Mouse (Mus musculus) spleen, postnatal 36 days (tissue): ENCODE data around the gene Olfr644.

Source experiments
- DNase-seq, 2 experiments: peaks; one replicate each; pipeline ENCODE4 v3.0.0; 2022; ENCODE audit warnings: low spot score in 2 of 2, mixed read lengths in 1 of 2

Gene Olfr644

DNA sequence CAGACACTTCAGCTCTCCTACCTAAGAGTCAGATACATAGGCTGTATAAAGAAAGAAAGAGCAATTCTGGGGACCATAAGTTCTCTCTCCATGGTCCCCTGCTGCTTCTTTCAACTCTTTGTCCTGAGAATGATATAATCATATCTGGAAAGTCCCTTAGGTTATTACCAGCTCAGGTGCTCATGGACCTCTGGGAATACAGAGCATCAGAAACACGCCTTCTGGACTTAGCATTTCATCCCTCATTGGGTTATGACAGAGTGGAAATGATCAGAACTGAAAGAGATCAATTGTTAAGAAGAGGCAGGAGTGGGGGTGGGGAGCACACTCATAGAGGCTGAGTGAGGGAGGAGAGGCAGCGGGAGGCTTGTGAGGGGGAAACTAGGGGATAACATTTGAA, at the start of gene Olfr644:
Gene Olfr644 (minus strand): TSS at position 101 of the 400 bp plus-strand sequence.
- no peak for DNase-seq

DNA sequence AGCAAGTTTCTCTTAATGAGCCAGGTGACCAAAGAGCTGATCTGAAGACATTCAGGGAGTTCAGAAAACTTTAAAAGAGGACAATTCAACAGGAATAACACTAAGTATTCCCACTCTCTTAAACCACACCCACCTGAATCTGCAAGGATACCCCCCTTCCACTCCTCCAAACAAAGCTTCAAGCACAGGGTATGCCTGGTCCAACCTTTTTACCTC, 33.0 kb upstream of the Olfr644 start, which contains the start of gene Olfr646:
Gene Olfr646 (plus strand): TSS at position 117 of the 216 bp plus-strand sequence.
- DNase-seq: no peak

DNA sequence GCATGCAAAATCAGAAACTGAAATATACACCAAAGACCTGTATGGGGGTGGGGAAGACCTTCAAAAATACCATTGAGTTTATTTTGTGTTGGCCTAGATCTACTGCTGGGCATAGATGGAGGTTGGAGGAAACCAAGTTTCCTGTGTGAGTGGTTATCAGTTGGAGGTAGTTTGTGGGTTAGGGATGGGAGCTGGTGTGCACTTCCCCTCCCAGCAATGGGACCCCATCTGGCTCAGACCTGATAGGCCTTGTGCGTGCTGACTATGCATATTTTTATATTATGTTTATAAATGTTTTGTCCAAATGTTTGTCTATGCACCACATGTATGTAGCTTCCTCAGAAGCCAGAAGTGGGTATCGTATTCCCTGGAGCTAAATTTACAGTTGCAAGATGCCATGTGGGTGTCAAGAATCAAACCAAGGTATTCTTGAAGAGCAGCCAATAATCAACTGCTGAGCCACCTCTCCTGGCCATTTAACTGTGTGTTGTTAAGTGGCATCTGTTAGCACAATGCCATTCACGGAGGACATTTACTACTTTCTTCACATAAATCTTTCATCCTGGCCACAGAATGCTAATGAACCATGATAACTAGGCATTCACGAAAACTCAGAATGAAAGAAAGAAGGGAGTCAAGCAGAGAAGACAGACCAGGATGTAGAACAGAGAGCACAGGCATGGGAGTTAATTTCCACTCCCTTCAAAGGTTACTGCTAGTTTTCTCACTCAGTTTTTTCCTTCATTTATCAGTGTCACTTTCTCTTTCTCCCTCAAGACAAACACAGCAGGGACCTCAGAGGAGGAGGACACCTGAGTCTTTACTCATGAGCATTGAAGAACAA, 32.5 kb upstream of the Olfr644 start:
- DNase-seq: no peak

DNA sequence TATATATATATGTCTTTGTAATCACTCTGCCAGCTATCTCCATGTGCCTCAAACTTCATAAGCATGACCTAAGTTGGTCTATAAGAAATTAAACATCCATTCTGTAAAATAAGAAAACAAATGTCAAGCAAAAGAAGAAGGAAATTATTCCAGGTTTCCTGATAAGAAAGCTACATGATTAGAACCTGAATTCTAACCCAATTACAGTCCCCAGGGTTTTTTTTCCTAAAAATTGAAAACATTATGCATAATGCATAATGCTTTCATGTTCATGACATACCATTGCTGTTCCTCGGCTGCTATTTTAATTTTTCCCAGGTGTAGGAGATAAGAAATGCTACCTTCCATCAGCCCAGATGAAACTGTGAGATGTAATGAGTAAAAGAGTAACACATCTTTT, 13.7 kb upstream of the Olfr644 start, which contains the start of gene Olfr645:
Gene Olfr645 (minus strand): TSS at position 101 of the 400 bp plus-strand sequence.
- DNase-seq: no peak

DNA sequence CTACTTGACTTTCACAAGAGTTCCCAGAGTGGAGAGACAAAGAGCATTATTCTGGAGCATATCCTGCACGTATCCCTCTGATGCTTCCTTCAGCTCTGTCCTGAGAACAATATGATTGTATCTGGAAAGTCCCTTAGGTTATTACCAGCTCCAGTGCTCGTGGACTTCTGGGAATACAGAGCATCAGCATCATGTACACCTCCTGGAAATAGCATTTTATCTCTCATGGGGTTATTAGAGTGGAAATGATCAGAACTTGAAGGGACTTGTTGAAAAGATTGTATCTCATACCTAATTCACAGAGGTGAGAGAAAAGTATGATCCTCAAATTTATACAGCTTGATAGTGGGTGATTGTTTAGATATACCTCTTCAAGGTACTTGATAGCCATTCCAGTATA, 10.3 kb downstream of the Olfr644 start, which contains the start of gene 4930516K23Rik:
Gene 4930516K23Rik (minus strand): TSS at position 101 of the 400 bp plus-strand sequence.
- DNase-seq: no peak

DNA sequence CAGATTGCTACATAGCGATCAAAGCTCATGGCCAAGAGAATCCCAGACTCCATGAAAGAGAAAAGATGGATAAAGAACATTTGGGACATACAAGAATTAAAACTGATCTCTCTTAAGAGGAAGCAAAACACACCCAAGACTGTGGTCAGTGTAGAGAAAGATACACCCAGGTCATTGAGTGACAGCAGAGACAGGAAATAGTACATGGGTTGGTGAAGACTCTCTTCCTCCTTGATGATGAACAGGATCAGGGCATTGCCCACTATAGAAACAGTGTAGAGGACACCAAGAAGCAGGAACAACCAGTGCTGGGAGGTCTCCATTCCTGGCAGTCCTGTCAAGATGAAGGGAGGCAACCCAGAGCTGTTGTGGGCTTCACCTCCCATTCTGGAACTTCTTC, 12.5 kb downstream of the Olfr644 start:
- no peak for DNase-seq

DNA sequence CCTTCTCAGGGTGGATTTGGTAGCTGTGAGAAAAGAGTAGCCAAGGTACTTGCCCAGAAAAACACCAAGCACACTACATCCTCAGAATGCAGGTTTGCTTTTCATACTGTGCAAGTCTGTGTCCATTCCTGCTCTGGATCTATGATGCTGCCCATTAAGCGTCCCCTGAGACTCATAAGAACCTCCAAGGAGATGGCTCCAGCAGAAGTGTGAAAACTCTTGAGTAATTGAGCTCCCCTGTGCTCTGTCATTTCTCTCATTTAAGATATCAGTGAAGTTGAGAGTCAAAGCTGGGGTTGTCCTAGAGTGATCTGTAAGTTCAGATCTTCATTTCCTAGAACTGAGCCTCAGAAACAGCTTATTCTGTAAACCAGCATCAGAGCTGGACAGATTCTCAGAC, 19.1 kb downstream of the Olfr644 start, which contains the start of gene Olfr642:
Gene Olfr642 (minus strand): TSS at position 101 of the 400 bp plus-strand sequence.
- DNase-seq: no peak

DNA sequence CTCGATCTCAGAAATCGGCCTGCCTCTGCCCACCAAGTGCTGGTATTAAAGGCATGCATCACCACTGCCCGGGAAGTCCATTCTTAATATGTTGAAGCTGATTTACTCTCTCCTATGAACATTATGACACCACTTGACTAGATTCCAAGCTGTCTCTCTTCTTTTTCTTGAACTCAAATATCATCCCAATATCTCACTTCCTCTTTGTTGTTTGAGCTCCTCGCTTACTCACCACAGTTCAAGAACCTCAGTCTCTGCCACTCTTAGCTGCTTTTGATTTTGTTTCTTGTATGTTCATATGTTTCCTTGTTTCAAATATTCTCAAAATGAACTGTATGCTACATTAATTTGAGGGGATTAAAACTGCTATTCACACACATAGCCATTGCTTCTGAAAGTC, 20.9 kb downstream of the Olfr644 start:
- DNase-seq: no peak

DNA sequence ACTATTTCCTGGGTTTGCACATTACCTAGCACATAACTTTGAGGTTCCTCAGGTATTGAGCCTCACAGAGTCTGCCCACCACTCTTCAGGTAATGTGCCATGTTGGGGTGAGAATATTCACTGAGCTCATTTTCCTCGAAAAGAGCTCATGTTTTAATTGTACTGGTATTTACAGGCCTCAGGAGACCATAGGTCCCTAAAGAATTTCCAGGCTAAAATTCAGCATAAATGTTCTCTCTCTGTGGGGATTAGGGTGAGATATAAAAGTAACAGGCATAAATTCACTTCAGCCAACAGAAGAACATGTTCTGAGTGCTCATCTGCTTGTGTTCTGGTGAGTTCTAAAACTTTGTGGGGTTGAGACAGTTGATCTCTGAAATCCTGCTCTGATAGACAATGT, 36.5 kb downstream of the Olfr644 start, which contains the start of gene Olfr641:
Gene Olfr641 (plus strand): TSS at position 301 of the 400 bp plus-strand sequence.
- DNase-seq: no peak

DNA sequence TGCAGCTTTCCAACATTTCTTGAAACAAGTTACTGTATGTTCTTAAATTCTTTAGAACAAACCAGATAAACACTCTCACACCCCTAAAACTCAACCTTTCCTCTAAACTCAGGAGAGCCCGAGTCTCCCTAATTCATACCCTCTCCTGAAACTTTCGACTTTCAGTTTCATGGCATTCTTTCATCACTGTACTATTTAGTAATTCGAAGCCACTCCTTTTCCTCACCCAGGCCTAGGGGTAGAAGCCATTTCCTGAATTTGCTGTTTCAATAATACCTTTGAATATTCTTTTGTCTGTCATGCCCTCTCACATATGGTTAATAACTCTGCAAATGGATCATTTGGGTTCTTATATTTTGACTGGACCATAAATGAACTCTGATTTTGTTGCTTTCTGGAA, 44.7 kb downstream of the Olfr644 start:
- no peak for DNase-seq

DNA sequence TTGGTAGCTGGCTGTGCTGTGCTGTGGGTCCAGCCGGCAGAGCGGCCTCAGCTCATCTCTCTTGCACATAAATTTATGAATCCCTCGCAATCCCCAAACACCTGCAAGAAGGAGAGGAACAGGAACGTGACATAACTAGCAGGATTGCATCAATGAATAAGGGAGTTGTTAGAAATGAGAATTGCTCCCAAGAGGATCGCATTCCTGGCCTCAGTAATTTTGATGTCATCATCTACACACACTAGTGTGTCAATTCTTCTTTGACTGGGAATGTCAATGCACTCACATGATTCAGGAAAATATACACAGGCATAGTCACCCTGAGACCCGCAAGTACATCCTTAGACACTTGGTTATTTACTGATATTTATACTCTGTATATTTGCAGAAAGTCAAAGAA, 46.2 kb downstream of the Olfr644 start, which contains the start of gene Olfr640:
Gene Olfr640 (minus strand): TSS at position 101 of the 400 bp plus-strand sequence.
- no peak for DNase-seq

DNA sequence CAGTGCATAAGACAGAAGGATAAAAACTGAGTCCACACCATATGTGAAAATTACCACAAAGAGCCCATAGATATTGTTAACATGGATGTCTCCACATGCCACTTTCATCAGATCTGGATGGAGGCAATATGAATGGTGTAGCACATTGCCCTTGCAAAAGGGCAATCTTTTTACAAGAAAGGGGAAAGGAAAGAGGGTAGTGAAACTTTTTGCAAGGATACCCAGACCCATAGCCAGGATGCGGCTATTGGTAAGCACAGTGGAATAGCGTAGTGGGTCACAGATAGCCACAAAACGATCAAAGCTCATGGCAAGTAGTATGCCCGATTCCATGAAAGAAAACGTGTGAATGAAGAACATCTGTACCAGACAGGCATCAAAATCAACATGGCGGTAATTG, 50.0 kb downstream of the Olfr644 start:
- DNase-seq: no peak

DNA sequence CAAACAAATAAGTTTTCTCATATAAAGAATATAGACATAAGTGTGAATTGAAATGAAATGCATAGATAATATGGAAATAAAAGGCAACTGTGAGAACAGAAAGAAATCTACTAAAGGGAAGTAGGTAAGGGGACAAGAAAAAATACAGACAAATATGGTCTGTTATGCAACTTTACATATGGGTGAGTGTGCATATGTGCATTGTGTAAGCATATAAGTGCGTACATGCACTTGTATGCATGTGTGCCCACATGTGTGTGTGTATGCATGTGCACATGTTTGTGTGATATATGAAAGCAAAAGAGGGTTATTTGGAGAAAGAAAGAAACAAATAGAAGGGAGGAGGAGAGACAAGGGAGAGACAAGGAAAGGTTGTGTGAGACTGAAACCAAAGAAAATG, 52.7 kb downstream of the Olfr644 start:
- DNase-seq: no peak

DNA sequence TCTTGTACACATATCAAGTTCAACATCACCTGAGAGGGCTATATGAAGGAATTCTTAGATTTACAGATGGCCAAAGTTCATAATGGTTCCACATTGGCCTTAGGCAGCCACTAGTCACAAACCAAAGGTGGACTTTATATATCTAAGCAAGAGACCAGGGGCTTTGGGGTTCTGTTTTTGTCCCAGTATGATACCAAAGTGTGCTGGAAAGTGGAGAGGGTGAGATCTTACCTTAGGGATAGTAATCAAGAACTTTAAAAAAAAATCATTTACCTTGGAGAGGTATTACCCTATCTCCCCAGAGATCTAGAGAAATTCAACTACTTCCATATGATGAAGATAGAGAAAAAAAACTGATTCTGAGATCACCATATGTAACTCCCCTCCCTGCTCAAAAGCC, 54.5 kb downstream of the Olfr644 start, which contains the start of gene Olfr639:
Gene Olfr639 (minus strand): TSS at position 101 of the 400 bp plus-strand sequence.
- DNase-seq: no peak
